Mouse (Mus musculus) heart, postnatal 0 days (tissue): Measurements from ENCODE around the gene Gabbr1. TPM values are rescaled to one million over a fixed set of nuclear protein-coding genes. Genes with fewer than 3 reads are reported as not detected.
A peak's percentile ranks its signal among the peaks of the same experiment; 100 is the strongest.

Experiments
- ATAC-seq: fragments of 200-750 bp; cut with Nextera tagmentation; 2 replicates; pipeline ENCODE4 v1.8.0; 2017; ENCODE audit warnings: low read depth, moderate number of reproducible peaks, moderate library complexity; ENCODE audit not compliant: insufficient read depth
- DNase-seq: peaks from one replicate; pipeline ENCODE4 v3.0.0-alpha.2; 2016; ENCODE audit warnings: low spot score
- H3K27ac ChIP-seq: fragments of 300-500 bp; sonication (generic); 2 replicates; pipeline ENCODE4 v1.5.1; 2014; ENCODE audit warnings: low read depth, mild to moderate bottlenecking
- H3K27me3 ChIP-seq: fragments of 300-500 bp; sonication (generic); 2 replicates; pipeline ENCODE4 v1.6.1; 2014; ENCODE audit warnings: low read length, mixed read lengths; ENCODE audit not compliant: control insufficient read depth, insufficient read depth
- H3K36me3 ChIP-seq: fragments of 300-500 bp; sonication (generic); replicated peaks from 2 replicates; pipeline ENCODE4 v1.6.1; 2014; ENCODE audit warnings: low read length, mixed read lengths; ENCODE audit not compliant: control insufficient read depth, insufficient read depth
- H3K4me1 ChIP-seq: fragments of 300-500 bp; sonication (generic); 2 replicates; pipeline ENCODE4 v1.6.1; 2014; ENCODE audit warnings: antibody characterized with exemption; ENCODE audit not compliant: control insufficient read depth, insufficient read depth
- H3K4me2 ChIP-seq: fragments of 300-500 bp; sonication (generic); 2 replicates; pipeline ENCODE4 v1.6.1; 2014; ENCODE audit warnings: low read depth, mild to moderate bottlenecking, low read length, moderate library complexity
- H3K4me3 ChIP-seq: fragments of 300-500 bp; sonication (generic); 2 replicates; pipeline ENCODE4 v1.5.1; 2014; ENCODE audit warnings: low read depth, low read length
- H3K9ac ChIP-seq: fragments of 300-500 bp; sonication (generic); replicated peaks from 2 replicates; pipeline ENCODE4 v1.6.1; 2014; ENCODE audit warnings: low read depth, low read length, mixed read lengths
- H3K9me3 ChIP-seq: fragments of 300-500 bp; sonication (generic); replicated peaks from 2 replicates; pipeline ENCODE4 v1.6.1; 2016; ENCODE audit warnings: low read length; ENCODE audit not compliant: control insufficient read depth
- CTCF ChIP-seq: IDR thresholded peaks from 2 replicates; pipeline ENCODE4 v1.5.1; 2016; ENCODE audit warnings: antibody characterized with exemption, control low read depth, low read depth
- EP300 ChIP-seq: IDR thresholded peaks from 2 replicates; pipeline ENCODE4 v1.6.1; 2016; ENCODE audit warnings: antibody characterized with exemption, low read depth
- WGBS: fragments of 180-500 bp; shearing (Covaris S2); extraction: QIAGEN DNeasy Blood & Tissue Kit; methylation state at CpG from one replicate; pipeline ENCODE4 v1.1.7; 2014; 5-methylcytosine and 5-hydroxymethylcytosine counted together
- polyA plus RNA-seq: library from polyadenylated mRNA; unstranded; fragments of >200 nt; fragmentation: Nextera tagmentation; extraction: Ambion mirVana; gene quantifications from 2 replicates; pipeline ENCODE4 v1.2.1, GENCODE M21; 2015
- total RNA-seq: library from RNA; depleted of rRNA; stranded (reverse); fragments of >200 nt; gene quantifications from 2 replicates; pipeline ENCODE4 v1.2.3, GENCODE M21; 2014; ENCODE audit warnings: low replicate concordance

The Gabbr1 gene
- total and polyA plus RNA-seq, 2 experiments from 2014 or later, result 1.8 to 4.8 TPM

DNA sequence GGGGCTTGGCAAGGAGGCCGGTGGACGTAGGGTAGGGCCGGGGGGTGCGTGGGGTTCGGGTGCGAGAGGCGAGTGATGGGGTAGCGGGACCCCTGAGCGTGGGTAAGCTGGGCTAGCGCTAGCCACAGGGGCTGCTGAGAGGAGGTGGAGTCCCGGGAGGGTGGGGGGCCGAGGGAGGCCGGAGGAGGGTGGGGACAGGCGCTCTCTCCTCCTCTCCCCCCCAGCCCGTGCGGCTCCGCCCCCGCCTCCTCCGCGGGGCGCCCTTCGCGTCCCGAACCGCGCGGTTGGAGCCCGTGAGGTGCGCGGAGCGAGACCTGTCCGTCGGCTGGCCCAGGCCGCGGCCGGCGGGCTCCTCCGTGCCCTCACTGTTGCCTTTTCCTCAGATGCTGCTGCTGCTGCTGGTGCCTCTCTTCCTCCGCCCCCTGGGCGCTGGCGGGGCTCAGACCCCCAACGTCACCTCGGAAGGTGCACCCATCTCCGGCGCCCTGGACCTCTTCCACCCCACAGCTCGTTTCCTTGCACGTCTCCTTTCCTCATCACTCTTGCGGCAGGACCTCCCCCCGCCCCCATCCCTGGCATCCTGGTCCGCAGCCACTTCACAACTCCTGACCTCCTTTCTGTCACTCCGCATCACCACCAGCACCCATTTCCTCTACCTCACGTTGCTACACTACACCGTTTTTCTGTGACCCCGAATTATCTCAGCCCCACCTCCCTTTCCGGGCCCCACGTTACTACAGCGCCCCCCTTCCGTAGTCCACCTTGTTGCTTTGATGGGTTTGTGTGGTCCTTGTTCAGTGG is 746 bp downstream of the Gabbr1 start:
- ATAC-seq (peak; percentile 61), DNase-seq (no peak)
- under 1% methylated on average over 30 of the region's 58 CpGs for WGBS
- Histone ChIP-seq H3K9ac (peak overlapping the region; percentile 72), H3K4me2 (peak overlapping the region; percentile 82), H3K27me3 (peaks cover 37% of the 10 kb centered on the region), H3K36me3 (no peaks in the 10 kb centered on the region), H3K9me3 (no peaks in the 10 kb centered on the region), H3K4me1 (peaks cover 22% of the 10 kb centered on the region), H3K4me3 (peak overlapping the region; percentile 72), H3K27ac (peak overlapping the region; percentile 31; the same call in 1 of the 2 replicates)
- TF ChIP-seq CTCF, result no peak
- no peak for TF ChIP-seq EP300

DNA sequence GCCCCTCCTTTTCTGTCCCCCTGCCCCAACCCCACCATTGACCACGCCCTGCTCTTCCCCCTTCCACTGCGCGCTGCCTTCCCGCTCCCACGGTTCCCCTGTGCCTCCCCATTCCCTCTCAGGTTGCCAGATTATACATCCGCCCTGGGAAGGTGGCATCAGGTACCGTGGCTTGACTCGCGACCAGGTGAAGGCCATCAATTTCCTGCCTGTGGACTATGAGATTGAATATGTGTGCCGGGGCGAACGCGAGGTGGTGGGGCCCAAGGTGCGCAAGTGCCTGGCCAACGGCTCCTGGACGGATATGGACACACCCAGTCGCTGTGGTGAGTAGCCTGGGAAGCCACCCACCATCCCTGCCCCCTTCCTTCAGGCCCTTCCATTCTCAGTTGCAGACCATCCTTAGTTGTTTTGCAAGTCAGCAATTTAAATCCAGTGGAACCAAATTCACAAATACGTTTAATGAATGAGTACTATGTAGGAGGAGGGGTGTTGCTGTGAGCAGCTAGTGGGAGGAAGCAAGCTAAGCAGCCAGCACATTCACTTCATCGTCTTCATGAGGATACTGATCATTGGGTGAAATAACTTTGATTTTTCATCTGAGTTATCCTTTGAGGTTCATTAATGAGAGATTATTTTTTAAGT is 1.7 kb downstream of the Gabbr1 start:
- Histone ChIP-seq H3K9me3 (no peaks in the 10 kb centered on the region), H3K4me2 (peak overlapping the region; percentile 82; the same call in 1 of the 2 replicates), H3K27ac (no peak overlapping the region), H3K4me3 (no peak overlapping the region), H3K36me3 (no peaks in the 10 kb centered on the region), H3K4me1 (peaks cover 22% of the 10 kb centered on the region), H3K9ac (no peak overlapping the region), H3K27me3 (peaks cover 37% of the 10 kb centered on the region)
- WGBS, result 43% methylated on average over 19 of the region's 19 CpGs
- TF ChIP-seq CTCF (no peak), EP300 (no peak)
- ATAC-seq (no peak), DNase-seq (no peak)

DNA sequence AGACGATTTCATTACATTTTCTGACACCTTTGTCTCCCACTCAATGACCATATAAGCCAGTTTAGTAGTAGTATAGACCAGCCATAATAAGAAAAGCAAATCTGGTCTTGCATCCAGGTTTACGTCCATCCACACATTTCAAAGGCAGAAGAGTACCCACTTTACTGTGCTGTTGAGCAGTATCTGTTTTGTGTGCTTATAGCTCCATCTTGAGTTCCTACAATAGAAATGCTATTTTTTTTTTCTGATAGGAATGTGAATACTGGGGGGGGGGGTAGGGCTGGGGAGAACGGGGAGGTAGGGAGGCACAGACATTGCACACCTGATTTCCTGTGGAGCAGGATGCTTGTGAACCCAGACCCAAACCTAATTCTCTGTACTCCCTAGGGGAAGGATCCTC is 2.2 kb downstream of the Gabbr1 start:
- Histone ChIP-seq H3K9ac (no peak overlapping the region), H3K4me2 (no peak overlapping the region), H3K9me3 (no peaks in the 10 kb centered on the region), H3K4me3 (no peak overlapping the region), H3K27ac (no peak overlapping the region), H3K36me3 (no peaks in the 10 kb centered on the region), H3K4me1 (peaks cover 22% of the 10 kb centered on the region), H3K27me3 (peaks cover 37% of the 10 kb centered on the region)
- ATAC-seq, result no peak
- peak; percentile 66 for DNase-seq
- WGBS, result 42% methylated on average over 3 of the region's 3 CpGs
- TF ChIP-seq EP300 (no peak), CTCF (peak; percentile 49)

DNA sequence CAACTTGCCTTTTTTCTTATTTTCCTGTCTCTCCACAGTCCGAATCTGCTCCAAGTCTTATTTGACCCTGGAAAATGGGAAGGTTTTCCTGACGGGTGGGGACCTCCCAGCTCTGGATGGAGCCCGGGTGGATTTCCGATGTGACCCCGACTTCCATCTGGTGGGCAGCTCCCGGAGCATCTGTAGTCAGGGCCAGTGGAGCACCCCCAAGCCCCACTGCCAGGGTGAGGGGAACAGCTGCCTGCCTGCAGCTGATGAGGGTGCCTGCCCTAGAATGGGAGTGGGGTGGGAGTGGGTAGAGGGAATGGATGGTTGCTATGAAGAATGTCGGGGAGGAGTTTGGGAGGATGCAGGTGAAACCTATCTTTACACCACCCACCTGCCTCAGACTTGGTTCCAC is 2.6 kb downstream of the Gabbr1 start:
- Histone ChIP-seq H3K4me2 (no peak overlapping the region), H3K4me1 (peaks cover 22% of the 10 kb centered on the region), H3K27ac (no peak overlapping the region), H3K4me3 (no peak overlapping the region), H3K36me3 (no peaks in the 10 kb centered on the region), H3K9me3 (no peaks in the 10 kb centered on the region), H3K9ac (no peak overlapping the region), H3K27me3 (peaks cover 37% of the 10 kb centered on the region)
- DNase-seq (no peak), ATAC-seq (no peak)
- TF ChIP-seq EP300, result no peak
- TF ChIP-seq CTCF, result no peak
- WGBS, result 72% methylated on average over 7 of the region's 7 CpGs

DNA sequence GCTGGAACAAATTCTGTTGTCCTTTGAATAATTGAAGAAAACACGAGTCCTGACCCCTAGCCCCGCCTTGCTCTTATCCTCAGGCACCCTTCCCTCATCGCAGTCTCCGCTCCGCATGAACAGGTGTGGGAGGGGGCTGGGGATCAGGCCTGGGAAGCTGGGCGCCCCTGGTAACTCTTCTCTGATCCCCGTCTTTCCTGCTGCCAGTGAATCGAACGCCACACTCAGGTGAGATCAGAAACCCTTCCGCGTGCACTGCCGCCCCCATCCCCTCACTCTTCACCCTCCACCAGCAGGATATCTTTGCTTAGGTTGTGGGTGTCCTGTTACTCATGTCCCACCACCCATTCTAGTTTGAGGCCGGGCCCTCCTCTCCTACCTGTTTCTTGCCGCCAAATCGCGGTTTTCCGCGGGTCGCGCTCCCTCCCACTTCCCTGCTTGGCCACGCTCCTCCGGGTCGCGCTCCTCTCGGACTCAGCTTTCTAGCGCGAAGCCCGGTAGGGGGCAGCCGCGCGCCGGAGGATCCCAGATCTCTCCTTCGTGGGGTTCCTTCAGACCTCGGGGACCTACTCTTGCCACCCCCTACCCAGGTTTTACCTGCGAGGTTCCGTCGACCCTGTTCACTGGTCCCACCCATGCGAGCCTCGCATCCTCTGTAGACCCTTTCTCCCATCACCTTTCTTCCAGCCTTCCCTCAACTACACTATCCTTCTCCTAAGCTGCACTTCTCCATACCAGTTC is 4.0 kb downstream of the Gabbr1 start:
- peaks cover 37% of the 10 kb centered on the region for H3K27me3 ChIP-seq
- peaks cover 6% of the 10 kb centered on the region; the same call in 1 of the 2 replicates for H3K36me3 ChIP-seq
- TF ChIP-seq CTCF (peak; percentile 41), EP300 (no peak)
- H3K4me3 ChIP-seq, result peak overlapping the region; percentile 47
- H3K9me3 ChIP-seq, result no peaks in the 10 kb centered on the region
- H3K4me2 ChIP-seq, result peak overlapping the region; percentile 85
- H3K9ac ChIP-seq, result no peak overlapping the region
- ATAC-seq (peak; percentile 14; the same call in 1 of the 2 replicates), DNase-seq (peak; percentile 31)
- 8% methylated on average over 39 of the region's 39 CpGs for WGBS
- H3K4me1 ChIP-seq, result peaks cover 22% of the 10 kb centered on the region
- H3K27ac ChIP-seq, result no peak overlapping the region
